Mouse (Mus musculus) cerebellum, adult 8-10 months (tissue): Measurements from ENCODE around the gene Ank3.

Experiments used
- DNase-seq: peaks from one replicate; pipeline ENCODE4 v3.0.0; 2022

Gene Ank3

GRCm38 (mm10) chr10:69478831-69479230, 80.3 kb downstream of the Ank3 start:
- no peak for DNase-seq

DNA sequence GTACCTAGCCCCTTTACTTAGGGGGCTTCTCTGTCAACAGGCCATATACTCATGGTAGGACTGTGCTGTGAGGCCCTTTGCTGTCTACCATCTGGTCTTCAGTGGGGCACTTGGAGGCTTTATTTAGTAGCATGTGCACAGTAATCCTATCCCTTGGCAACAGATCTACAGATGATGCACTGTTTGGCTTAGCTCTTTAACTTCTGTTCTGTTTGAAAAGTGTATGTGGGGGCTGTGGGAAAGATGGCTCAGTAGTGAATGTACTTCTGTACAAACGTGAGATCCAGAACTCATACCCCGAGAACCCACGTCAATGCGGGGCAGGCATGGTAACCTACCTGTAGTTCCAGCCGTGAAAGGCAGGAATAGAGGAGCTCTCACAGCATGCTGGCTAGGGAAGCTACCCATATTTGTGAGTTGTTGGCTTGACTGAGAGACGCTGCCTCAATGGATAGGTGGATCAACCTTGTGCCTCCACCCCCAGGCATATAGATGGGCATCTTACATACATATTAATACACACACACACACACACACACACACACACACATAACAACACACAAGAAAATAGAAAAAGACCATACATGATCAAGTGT, 86.7 kb downstream of the Ank3 start:
- peak; percentile 4 for DNase-seq

DNA sequence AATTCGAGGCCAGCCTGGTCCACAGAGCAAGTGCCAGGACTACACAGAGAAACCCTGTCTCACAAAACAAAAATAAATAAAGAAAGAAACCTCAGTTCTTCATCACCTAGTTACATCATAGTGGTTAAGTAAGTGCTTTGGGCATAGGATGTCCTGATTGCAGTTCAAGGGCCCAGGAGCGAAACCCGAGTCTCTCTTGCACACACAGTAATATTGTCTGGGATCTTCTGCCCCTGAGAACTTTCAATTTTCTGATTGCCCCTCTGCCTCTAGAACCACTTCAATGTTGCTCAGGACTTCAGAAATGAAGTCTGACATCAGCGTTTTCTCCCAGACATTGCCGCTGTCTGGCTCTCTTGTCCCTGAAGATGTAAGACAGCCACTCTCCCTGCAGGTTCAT, 91.6 kb downstream of the Ank3 start:
- no peak for DNase-seq

GRCm38 (mm10) chr10:69491975-69492374, 93.4 kb downstream of the Ank3 start:
- DNase-seq: no peak

GRCm38 (mm10) chr10:69497382-69497781, 98.8 kb downstream of the Ank3 start:
- DNase-seq: no peak

- no peak for DNase-seq
Observed at GRCm38 (mm10) chr10:69500171-69500860, 101.7 kb downstream of the Ank3 start.

- DNase-seq: no peak
Observed at GRCm38 (mm10) chr10:69503791-69504190, 105.2 kb downstream of the Ank3 start.

DNA sequence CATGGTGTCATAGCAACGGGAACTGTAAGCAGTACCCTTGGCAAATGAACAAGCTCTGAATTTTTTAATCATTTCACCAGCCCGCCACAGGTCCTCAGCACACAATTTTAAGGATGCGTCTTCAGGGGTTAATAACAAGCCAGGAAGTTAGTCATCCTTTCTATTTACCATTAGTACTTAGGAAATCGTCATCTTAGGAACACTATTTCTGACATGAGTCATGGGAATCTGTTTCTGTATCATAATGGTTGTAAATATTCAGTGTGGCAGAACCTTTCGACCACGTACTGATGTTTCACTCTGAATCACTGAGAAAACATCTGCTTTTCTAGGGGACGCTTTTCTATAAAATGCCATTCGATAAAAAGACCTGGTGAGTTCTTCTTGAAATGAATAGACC, 109.1 kb downstream of the Ank3 start:
- no peak for DNase-seq

DNA sequence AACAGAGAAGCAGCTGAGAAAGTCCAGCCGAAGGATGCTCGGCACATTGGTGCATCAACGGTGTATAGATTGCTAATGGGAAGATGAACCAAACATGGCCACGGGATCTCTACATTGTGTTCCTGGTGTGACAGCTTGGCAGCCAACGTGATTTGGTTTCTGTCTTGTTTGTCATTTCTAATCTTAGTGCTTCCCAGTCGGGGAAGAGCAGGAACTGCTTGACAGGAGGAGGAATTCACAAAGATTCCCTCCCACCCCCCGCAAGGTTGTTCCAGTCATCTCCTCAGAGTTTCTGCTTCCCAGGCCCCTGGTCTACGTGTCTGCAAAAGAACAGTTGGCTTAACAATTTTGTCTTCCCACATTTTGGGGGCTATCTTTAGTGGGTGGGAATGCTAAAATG, 111.8 kb downstream of the Ank3 start:
- DNase-seq: no peak

DNA sequence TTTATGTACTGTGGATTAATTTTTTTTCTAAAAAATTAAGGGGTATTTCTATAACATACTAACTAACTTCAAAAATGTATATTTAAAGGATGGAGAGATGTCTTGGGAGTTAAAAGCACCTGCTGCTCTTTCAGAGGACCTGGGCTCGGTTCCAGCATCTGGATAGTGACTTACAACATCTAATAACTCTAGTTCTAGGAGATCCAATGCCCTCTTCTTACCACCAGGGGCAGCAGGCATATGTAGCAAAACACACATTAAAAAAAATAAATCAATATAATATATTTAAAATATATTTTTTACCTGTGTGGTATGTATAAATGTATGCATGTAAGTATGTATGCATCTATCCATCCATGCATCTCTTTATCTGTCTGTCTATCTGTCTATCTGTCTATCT, 112.7 kb downstream of the Ank3 start:
- no peak for DNase-seq

DNA sequence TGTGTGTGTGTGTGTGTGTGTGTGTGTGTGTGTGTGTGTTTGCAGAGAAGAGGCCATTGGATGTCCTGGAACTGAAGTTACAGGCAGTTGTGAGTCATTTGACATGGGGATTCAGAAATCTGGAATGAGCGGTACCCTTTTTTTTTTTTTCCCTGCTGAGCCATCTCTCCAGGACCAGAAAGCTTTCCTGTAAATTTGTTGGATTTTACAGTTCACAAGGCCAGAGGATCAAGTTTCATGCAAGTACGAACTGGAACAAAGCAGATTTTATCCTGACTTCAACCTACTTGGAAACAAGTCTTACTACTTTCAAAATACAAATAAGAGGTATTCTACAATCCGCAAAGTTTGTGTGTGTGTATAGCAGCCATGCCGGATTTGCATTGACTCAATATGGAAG, 123.4 kb downstream of the Ank3 start:
- DNase-seq: no peak

DNA sequence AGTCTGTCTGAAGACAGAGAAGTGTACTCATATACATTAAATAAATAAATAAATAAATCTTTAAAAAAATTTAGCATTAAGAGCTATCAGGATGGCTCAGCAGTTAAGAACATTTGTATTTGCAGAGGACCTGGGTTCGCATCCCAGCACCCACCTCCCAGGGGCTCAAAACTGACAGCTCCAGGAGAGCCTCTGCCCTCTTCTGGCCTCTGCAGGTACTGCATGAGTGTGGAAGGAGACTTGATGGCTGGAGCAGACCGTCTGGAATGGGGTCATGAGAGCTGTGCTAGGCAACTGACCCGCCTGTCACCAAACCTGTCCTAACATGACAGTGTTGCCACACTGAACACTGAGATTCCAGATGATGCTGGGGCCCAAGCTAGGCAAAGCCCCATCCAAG, 124.6 kb downstream of the Ank3 start:
- no peak for DNase-seq

DNA sequence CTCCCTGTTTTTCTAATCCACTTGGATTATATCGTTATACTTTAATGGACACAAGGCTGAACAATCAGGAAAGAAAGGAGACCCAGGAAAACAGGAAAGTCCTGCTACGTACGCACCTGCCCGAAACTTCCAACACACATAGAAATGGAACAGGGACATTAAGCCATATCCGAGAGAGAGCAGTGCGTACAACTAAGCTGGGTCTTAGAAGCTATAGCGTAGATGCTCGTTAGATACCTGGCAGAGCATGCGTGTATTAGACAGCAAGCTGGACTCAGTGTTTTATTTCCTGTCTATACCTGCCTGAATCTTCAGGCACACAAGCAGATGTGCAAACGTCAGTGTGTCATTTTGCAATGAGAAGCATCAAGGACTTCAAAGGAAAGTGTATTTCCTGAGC, 128.7 kb downstream of the Ank3 start:
- no peak for DNase-seq

- no peak for DNase-seq
Observed at GRCm38 (mm10) chr10:69528746-69529145, 130.2 kb downstream of the Ank3 start.

GRCm38 (mm10) chr10:69530326-69530725, 131.8 kb downstream of the Ank3 start:
- DNase-seq: no peak

DNA sequence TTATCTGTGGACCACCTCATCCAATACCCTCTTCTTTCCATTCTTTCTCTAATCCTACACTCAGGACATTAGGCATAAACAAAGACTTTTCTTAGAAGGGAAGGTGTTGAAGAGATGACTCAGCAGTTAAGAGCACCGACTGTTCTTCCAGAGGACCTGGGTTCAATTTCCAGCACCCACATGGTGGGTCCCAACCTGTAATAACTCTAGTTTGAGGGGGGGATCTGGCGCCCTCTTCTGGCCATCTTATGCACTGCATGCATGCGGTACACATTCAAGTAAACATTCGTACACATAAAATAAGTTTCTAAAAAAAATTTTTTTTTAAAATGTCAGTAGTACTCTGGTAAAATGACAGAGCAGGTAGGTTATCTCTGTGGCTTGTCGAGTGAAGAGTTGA, 133.0 kb downstream of the Ank3 start:
- DNase-seq: no peak

- no peak for DNase-seq
Observed at GRCm38 (mm10) chr10:69532169-69532730, 133.7 kb downstream of the Ank3 start.

GRCm38 (mm10) chr10:69533505-69534388, 135.2 kb downstream of the Ank3 start:
- peak; percentile 39 for DNase-seq

GRCm38 (mm10) chr10:69534716-69535115, 136.1 kb downstream of the Ank3 start:
- peak; percentile 8 for DNase-seq

GRCm38 (mm10) chr10:69535123-69535930, 136.8 kb downstream of the Ank3 start:
- DNase-seq: peak; percentile 28

- DNase-seq: no peak
Observed at GRCm38 (mm10) chr10:69535931-69536200, 137.3 kb downstream of the Ank3 start.

DNA sequence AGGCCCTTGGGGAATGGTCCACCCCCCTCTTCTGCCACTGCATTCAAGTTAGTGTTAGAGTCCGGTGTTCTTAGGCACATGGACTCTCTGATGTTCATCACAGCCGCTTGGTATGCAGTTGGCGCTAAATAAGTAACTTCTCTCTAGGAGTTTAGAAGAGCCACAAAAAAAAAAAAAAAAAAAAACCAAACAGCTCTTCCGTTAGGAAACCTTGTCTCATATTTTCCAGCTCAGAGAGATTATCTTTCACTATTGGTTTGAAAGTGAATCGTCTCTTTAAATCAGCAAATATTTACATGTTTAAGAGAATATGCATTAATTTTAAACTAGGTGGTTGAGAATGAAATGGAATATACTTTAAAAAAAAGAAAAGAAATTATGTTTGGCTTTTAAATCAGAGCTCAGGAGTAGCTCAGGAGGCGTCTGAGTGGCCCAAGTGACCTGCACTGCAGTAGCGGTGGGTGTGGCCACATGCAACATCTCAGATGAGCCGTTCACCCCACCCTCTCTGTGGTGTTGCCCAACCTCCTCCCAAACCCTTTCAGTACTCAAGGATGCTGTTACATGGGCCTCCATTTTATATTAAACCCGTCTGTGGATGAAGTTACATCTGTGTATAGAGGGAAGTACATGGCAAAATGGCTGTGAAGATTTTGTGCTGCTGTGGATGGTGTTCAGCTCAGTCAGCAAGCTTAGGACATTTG, 138.0 kb downstream of the Ank3 start:
- no peak for DNase-seq
